Mouse (Mus musculus) retina, postnatal 1 day (tissue): Measurements from ENCODE around the gene Foxp1.

Source experiments
- DNase-seq: peaks from one replicate; pipeline ENCODE4 v3.0.0-alpha.2; 2012

Foxp1 gene

GRCm38 (mm10) chr6:99481568-99481967, 41.0 kb downstream of the Foxp1 start:
- DNase-seq, result peak; percentile 51

- no peak for DNase-seq
These were observed 43.5 kb downstream of the Foxp1 start for GRCm38 (mm10) chr6:99478873-99479650.

GRCm38 (mm10) chr6:99475040-99475439, 47.5 kb downstream of the Foxp1 start:
- no peak for DNase-seq

DNA sequence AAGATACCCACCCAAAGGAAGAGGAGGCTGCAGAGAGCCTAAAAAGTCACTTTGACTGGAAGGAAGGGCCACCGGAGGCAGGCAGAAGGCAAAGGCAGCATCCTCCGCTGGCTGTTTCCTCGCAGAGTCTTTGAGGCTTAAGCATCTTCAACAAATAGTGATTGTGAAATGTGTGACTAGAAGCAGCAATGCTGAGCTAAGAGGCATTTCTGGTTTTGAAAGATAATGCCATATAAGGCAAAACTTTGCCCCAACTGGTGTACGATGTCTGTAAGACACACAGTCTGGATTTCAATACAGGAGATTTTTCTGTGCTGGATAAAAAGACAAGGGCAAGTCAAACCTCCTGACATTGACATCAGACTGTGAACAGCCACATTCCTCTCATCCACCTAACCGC, 51.6 kb downstream of the Foxp1 start:
- DNase-seq, result no peak

- DNase-seq, result no peak
These were observed 53.2 kb downstream of the Foxp1 start for GRCm38 (mm10) chr6:99469134-99469834.

DNA sequence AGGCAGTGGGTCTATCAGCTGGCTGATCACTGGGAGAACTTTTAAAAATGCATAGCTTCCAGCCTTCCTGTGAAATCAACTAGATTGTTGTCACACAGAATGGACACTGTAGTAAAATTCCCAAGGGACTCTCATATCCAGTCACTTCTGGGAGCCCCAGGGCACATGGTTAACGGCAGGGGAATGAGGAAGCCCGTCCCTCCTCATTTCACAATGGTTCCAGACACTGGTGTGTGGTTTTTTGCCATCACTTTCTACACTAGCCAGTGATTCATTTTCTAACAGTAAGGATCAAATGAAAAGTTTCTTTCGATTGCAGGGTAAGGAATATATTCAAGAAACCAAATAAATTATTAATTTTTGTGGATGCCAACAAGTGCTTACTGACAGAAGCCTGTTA, 54.7 kb downstream of the Foxp1 start:
- no peak for DNase-seq

GRCm38 (mm10) chr6:99467109-99467508, 55.4 kb downstream of the Foxp1 start:
- peak; percentile 73 for DNase-seq

DNA sequence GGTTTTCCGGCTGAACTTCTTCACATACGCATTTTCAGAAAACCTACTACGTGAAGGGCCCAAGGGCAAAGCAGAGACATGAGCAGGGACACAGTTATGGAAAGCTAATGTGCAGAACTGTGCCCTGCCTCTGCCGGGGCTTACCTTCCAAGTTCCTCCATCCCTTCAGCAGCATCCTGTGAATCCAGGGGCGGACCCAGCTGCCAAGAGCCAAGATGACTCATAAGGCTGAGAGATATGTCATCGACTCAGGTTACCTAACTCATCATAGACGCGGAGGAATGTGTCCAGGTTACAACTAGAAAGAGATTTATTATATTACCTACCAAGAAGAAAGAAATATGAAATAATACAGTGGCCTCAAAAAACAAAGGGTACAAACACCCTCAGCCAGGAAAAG, 56.2 kb downstream of the Foxp1 start:
- DNase-seq, result no peak

DNA sequence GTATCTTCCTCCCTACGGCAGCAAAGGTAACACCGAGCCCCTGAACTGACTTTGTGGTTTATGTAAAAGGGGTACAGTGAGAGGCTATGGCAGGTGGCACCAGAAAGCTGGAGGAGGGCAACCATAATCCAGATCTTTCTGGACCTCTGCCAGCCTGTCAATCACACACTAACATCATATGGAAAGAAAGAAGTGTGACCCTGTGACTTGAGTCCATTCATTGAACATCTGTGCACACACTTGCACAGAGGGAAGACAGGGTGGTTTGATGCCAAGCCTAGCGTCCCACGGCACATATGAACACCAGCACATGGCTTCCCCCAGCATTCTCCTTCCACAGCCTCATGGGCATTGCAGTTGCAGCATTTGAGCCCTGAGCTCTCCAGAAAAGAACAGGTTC, 58.1 kb downstream of the Foxp1 start:
- no peak for DNase-seq

- no peak for DNase-seq
These were observed 58.6 kb downstream of the Foxp1 start for GRCm38 (mm10) chr6:99463906-99464305.

- DNase-seq, result no peak
These were observed 63.7 kb downstream of the Foxp1 start for GRCm38 (mm10) chr6:99458775-99459174.

DNA sequence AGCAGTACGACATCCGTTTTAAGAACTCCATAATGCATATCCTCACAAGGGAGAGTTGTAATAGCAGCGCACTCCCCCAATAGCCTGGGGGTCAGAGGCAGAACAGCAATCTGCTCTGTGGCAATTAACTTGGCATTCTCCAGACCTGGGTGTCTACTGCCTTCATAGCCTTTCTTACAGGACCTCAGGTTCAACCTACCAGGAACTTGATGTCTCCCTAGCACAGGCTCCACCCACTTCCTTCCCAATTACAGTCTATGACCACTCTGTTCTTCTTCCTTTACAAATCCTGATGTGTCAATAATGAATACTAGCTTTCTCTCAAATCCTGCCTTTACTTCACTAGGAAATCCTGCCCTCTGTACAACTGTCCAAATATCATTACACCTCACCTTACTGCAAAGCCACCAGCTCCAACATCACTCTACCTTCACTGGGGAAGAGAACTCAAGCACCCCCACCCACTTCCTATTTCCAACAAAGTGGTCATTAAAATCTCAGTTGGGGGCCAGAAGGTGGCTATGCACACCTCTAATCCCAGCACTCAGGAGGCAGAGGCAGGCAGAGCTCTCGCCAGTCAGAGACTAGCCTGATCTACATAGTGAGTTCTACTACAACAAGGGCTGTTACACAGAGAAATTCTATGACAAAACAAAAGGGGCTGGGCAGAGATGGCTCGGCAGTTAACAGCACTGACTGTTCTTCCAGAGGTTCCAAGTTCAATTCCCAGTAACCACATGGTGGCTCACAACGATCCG, 68.6 kb downstream of the Foxp1 start:
- no peak for DNase-seq

- DNase-seq, result no peak
These were observed 69.8 kb downstream of the Foxp1 start for GRCm38 (mm10) chr6:99452638-99453185.

GRCm38 (mm10) chr6:99451479-99451878, 71.0 kb downstream of the Foxp1 start:
- DNase-seq, result no peak

DNA sequence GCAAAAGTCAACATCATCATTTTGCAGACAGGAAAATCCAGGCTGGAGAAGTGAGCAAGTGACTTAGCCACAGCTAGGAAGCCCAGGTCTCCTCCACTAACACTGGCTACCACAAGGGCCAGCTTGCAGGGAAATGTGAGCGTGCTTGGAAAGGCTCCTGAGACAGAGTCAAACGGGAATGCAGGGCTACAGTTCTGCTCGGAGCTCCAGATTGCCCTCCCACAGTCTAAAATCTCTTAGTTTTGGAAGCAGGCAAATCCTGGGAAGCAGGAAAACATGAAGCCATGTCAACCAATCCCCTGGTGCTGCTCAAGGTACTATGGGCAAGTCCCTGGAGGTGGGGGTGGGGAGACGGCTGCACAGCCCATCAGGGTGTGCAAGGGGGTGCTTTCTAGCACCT, 75.1 kb downstream of the Foxp1 start:
- DNase-seq, result no peak

- no peak for DNase-seq
These were observed 75.6 kb downstream of the Foxp1 start for GRCm38 (mm10) chr6:99446801-99447415.

- DNase-seq, result no peak
These were observed 79.1 kb downstream of the Foxp1 start for GRCm38 (mm10) chr6:99443460-99443859.

DNA sequence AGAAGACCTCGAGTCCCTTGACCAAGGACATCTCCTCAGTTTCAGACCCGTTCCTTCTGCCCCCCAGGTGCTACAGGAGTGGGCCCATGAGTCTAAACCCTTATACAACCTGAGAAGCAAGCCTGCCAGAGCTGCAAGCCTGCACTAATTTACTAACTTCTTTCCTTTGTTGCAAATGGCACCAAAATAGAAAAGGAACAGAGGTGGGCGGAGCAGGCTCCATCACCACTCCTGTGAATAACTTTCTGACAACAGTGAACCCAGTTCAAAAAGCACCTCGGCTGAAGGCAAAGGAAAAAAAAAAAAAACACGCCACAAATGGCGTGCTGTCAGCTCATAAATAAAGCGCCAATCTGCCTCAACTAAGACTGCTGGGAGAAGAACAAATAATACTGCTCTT, 81.4 kb downstream of the Foxp1 start:
- DNase-seq, result no peak

GRCm38 (mm10) chr6:99440606-99441005, 81.9 kb downstream of the Foxp1 start:
- DNase-seq, result no peak

DNA sequence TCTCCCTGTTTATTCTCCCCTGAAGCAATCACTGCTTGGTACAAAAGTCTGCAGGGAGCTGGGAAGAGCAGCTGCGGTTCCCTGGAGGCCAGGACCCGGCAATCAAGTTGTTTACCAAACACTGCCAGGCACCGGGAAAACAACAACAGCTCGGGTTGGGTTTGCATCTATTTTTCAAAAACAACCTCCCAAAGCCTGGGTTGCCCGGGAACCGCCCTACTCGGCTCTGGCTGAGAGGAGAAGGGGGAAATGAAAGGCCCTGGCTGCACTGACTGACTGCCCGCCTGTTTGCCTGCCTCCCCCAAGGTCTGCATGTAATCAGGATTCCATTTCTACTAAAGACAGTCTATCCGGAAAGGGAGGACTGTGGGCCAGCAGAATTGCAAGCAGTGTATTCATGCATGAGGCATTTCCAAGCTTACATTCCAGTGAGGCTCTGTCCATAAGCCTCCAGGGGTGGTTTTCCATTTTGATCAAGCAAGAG, 82.6 kb downstream of the Foxp1 start:
- DNase-seq, result peak; percentile 48

- DNase-seq, result peak; percentile 55
These were observed 83.2 kb downstream of the Foxp1 start for GRCm38 (mm10) chr6:99439214-99439877.

GRCm38 (mm10) chr6:99436371-99436770, 86.2 kb downstream of the Foxp1 start:
- DNase-seq, result no peak
